Mouse (Mus musculus) lung, embryonic 16.5 days (tissue): ENCODE measurements around the gene Slc29a3. TPM values are rescaled to one million over a fixed set of nuclear protein-coding genes. Genes with fewer than 3 reads are reported as not detected.

Experiments
- ATAC-seq: fragments of 200-750 bp; cut with Nextera tagmentation; 2 replicates; pipeline ENCODE4 v1.8.0; 2017; ENCODE audit warnings: low read depth, mild to moderate bottlenecking, moderate library complexity
- H3K27ac ChIP-seq: fragments of 300-500 bp; sonication (generic); 2 replicates; pipeline ENCODE4 v1.5.1; 2014; ENCODE audit warnings: mild to moderate bottlenecking, control low read depth, low read length
- H3K27me3 ChIP-seq: fragments of 300-500 bp; sonication (generic); 2 replicates; pipeline ENCODE4 v1.6.1; 2014; ENCODE audit warnings: low read depth, low read length, mixed read lengths; ENCODE audit not compliant: control insufficient read depth, insufficient read depth
- H3K36me3 ChIP-seq: fragments of 300-500 bp; sonication (generic); 2 replicates; pipeline ENCODE4 v1.6.1; 2014; ENCODE audit warnings: low read length; ENCODE audit not compliant: control insufficient read depth, insufficient read depth
- H3K4me1 ChIP-seq: fragments of 300-500 bp; sonication (generic); replicated peaks from 2 replicates; pipeline ENCODE4 v1.6.1; 2014; ENCODE audit warnings: low read length, mixed read lengths; ENCODE audit not compliant: control insufficient read depth, insufficient read depth
- H3K4me2 ChIP-seq: fragments of 300-500 bp; sonication (generic); 2 replicates; pipeline ENCODE4 v1.6.1; 2014; ENCODE audit warnings: low read depth, low read length, control low read depth
- H3K4me3 ChIP-seq: fragments of 300-500 bp; sonication (generic); 2 replicates; pipeline ENCODE4 v1.5.1; 2014; ENCODE audit warnings: mild to moderate bottlenecking, low read length, control low read depth
- H3K9ac ChIP-seq: fragments of 300-500 bp; sonication (generic); 2 replicates; pipeline ENCODE4 v1.6.1; 2014; ENCODE audit warnings: low read length, control low read depth
- H3K9me3 ChIP-seq: fragments of 300-500 bp; sonication (generic); 2 replicates; pipeline ENCODE4 v1.6.1; 2016; ENCODE audit warnings: low read length; ENCODE audit not compliant: control insufficient read depth
- WGBS: fragments of 180-500 bp; shearing (Covaris S2); extraction: QIAGEN DNeasy Blood & Tissue Kit; methylation state at CpG from one replicate; pipeline ENCODE4 v1.1.7; 2014; 5-methylcytosine and 5-hydroxymethylcytosine counted together
- polyA plus RNA-seq: library from polyadenylated mRNA; unstranded; fragments of >200 nt; fragmentation: Nextera tagmentation; extraction: Ambion mirVana; gene quantifications from 2 replicates; pipeline ENCODE4 v1.2.1, GENCODE M21; 2015

Slc29a3 gene
- polyA plus RNA-seq, 1 experiment from 2014 or later: 10.2 TPM

- no peak for ATAC-seq
- Histone ChIP-seq H3K9ac (no peak overlapping the region), H3K9me3 (no peaks in the 10 kb centered on the region), H3K27me3 (no peaks in the 10 kb centered on the region), H3K4me3 (no peak overlapping the region), H3K36me3 (no peaks in the 10 kb centered on the region), H3K4me2 (no peak overlapping the region), H3K27ac (no peak overlapping the region), H3K4me1 (peaks cover 5% of the 10 kb centered on the region; the same call in 1 of the 2 replicates)
- 68% methylated on average over 11 of the region's 11 CpGs for WGBS
Measured at GRCm38 (mm10) chr10:60794374-60794773, 41.8 kb upstream of the Slc29a3 start.

GRCm38 (mm10) chr10:60792841-60793240 is 40.2 kb upstream of the Slc29a3 start:
- ATAC-seq: peak; percentile 74
- peak overlapping the region; percentile 3; the same call in 1 of the 2 replicates for H3K4me2 ChIP-seq
- WGBS: 27% methylated on average over 11 of the region's 11 CpGs

GRCm38 (mm10) chr10:60792365-60792764 is 39.8 kb upstream of the Slc29a3 start:
- peak overlapping the region; percentile 36 for H3K27ac ChIP-seq
- 32% methylated on average over 10 of the region's 10 CpGs for WGBS
- no peak overlapping the region for H3K4me3 ChIP-seq
- no peaks in the 10 kb centered on the region for H3K27me3 ChIP-seq
- peak overlapping the region; percentile 3; the same call in 1 of the 2 replicates for H3K4me2 ChIP-seq
- peak; percentile 60 for ATAC-seq
- H3K36me3 ChIP-seq: no peaks in the 10 kb centered on the region
- peaks cover 5% of the 10 kb centered on the region; the same call in 1 of the 2 replicates for H3K4me1 ChIP-seq
- no peaks in the 10 kb centered on the region for H3K9me3 ChIP-seq
- no peak overlapping the region for H3K9ac ChIP-seq

More at GRCm38 (mm10) chr10:60792841-60793240, 40.2 kb upstream of the Slc29a3 start:
- Histone ChIP-seq H3K9me3 (no peaks in the 10 kb centered on the region), H3K27me3 (no peaks in the 10 kb centered on the region), H3K9ac (no peak overlapping the region), H3K36me3 (no peaks in the 10 kb centered on the region), H3K4me1 (peaks cover 5% of the 10 kb centered on the region; the same call in 1 of the 2 replicates), H3K4me3 (no peak overlapping the region), H3K27ac (peak overlapping the region; percentile 36)

- Histone ChIP-seq H3K9me3 (no peaks in the 10 kb centered on the region), H3K4me2 (no peak overlapping the region), H3K4me3 (no peak overlapping the region), H3K9ac (no peak overlapping the region), H3K36me3 (no peaks in the 10 kb centered on the region), H3K4me1 (peaks cover 5% of the 10 kb centered on the region; the same call in 1 of the 2 replicates), H3K27ac (no peak overlapping the region), H3K27me3 (no peaks in the 10 kb centered on the region)
- ATAC-seq: no peak
- 68% methylated on average over 6 of the region's 6 CpGs for WGBS
Measured at GRCm38 (mm10) chr10:60790912-60791311, 38.3 kb upstream of the Slc29a3 start.

- no peaks in the 10 kb centered on the region for H3K27me3 ChIP-seq
- WGBS: 70% methylated on average over 16 of the region's 16 CpGs
- H3K9me3 ChIP-seq: no peaks in the 10 kb centered on the region
- H3K27ac ChIP-seq: no peak overlapping the region
- H3K4me2 ChIP-seq: no peak overlapping the region
- no peak overlapping the region for H3K9ac ChIP-seq
- no peaks in the 10 kb centered on the region for H3K36me3 ChIP-seq
- ATAC-seq: no peak
- H3K4me1 ChIP-seq: no peaks in the 10 kb centered on the region
- H3K4me3 ChIP-seq: no peak overlapping the region
Measured at GRCm38 (mm10) chr10:60787303-60788074, 34.9 kb upstream of the Slc29a3 start.

GRCm38 (mm10) chr10:60783608-60784007 is 31.0 kb upstream of the Slc29a3 start:
- 51% methylated on average over 2 of the region's 2 CpGs for WGBS
- Histone ChIP-seq H3K4me1 (peaks cover 6% of the 10 kb centered on the region; the same call in 1 of the 2 replicates), H3K9ac (no peak overlapping the region), H3K27ac (no peak overlapping the region), H3K36me3 (no peaks in the 10 kb centered on the region), H3K4me2 (no peak overlapping the region), H3K4me3 (no peak overlapping the region), H3K27me3 (no peaks in the 10 kb centered on the region), H3K9me3 (no peaks in the 10 kb centered on the region)
- no peak for ATAC-seq

GRCm38 (mm10) chr10:60779628-60780027 is 27.0 kb upstream of the Slc29a3 start:
- Histone ChIP-seq H3K9me3 (no peaks in the 10 kb centered on the region), H3K4me3 (no peak overlapping the region), H3K4me2 (peak overlapping the region; percentile 28), H3K4me1 (peaks cover 6% of the 10 kb centered on the region; the same call in 1 of the 2 replicates), H3K36me3 (no peaks in the 10 kb centered on the region; the same call in 1 of the 2 replicates), H3K9ac (no peak overlapping the region), H3K27ac (no peak overlapping the region), H3K27me3 (no peaks in the 10 kb centered on the region)
- ATAC-seq: peak; percentile 64
- 4% methylated on average over 9 of the region's 9 CpGs for WGBS

GRCm38 (mm10) chr10:60778542-60778941 is 25.9 kb upstream of the Slc29a3 start:
- H3K36me3 ChIP-seq: peaks cover 5% of the 10 kb centered on the region; the same call in 1 of the 2 replicates
- peaks cover 6% of the 10 kb centered on the region; the same call in 1 of the 2 replicates for H3K4me1 ChIP-seq
- H3K27ac ChIP-seq: no peak overlapping the region
- no peak overlapping the region for H3K9ac ChIP-seq
- H3K4me3 ChIP-seq: no peak overlapping the region
- WGBS: 69% methylated on average over 12 of the region's 12 CpGs
- no peak overlapping the region for H3K4me2 ChIP-seq
- H3K27me3 ChIP-seq: no peaks in the 10 kb centered on the region
- 0 out of 2 replicates have a peak, but pooled peaks have one; percentile 31 for ATAC-seq
- H3K9me3 ChIP-seq: no peaks in the 10 kb centered on the region

- H3K4me2 ChIP-seq: no peak overlapping the region
- H3K9ac ChIP-seq: no peak overlapping the region
- H3K27me3 ChIP-seq: no peaks in the 10 kb centered on the region
- H3K4me3 ChIP-seq: no peak overlapping the region
- H3K9me3 ChIP-seq: no peaks in the 10 kb centered on the region
- peaks cover 6% of the 10 kb centered on the region; the same call in 1 of the 2 replicates for H3K4me1 ChIP-seq
- no peak overlapping the region for H3K27ac ChIP-seq
- ATAC-seq: no peak
- H3K36me3 ChIP-seq: peaks cover 7% of the 10 kb centered on the region; the same call in 1 of the 2 replicates
- WGBS: 59% methylated on average over 6 of the region's 6 CpGs
Measured at GRCm38 (mm10) chr10:60775473-60775872, 22.9 kb upstream of the Slc29a3 start.
